Mouse (Mus musculus) heart, adult 9 months (tissue): ENCODE results near the gene A230050P20Rik.
"Not testable (repeated sequence)": the region's sequence is repeated elsewhere in the genome, so short reads cannot be mapped to it uniquely, and the experiment has no call there.

Source experiments
- DNase-seq, 2 experiments: peaks; one replicate each; pipeline ENCODE4 v3.0.0; 2022; ENCODE audit warnings: low spot score in 2 of 2

Gene A230050P20Rik

GRCm38 (mm10) chr9:20868448-20869001 lies at the start of gene A230050P20Rik:
Gene A230050P20Rik, plus strand, starts transcription at chr9:20868642.
- DNase-seq: peak in 1 of 2 experiments; percentile 52

- DNase-seq: no peak
These were observed 48.4 kb upstream of the A230050P20Rik start for GRCm38 (mm10) chr9:20820001-20820400.

- no peak for DNase-seq
These were observed 45.6 kb upstream of the A230050P20Rik start for GRCm38 (mm10) chr9:20822821-20823220.

GRCm38 (mm10) chr9:20825781-20826180 lies 42.7 kb upstream of the A230050P20Rik start:
- DNase-seq: no peak

- no peak for DNase-seq
These were observed 40.3 kb upstream of the A230050P20Rik start for GRCm38 (mm10) chr9:20828127-20828526.

GRCm38 (mm10) chr9:20830901-20831643 lies 37.4 kb upstream of the A230050P20Rik start:
- peak; percentile 91 to 96 for DNase-seq

GRCm38 (mm10) chr9:20834881-20835280 lies 33.6 kb upstream of the A230050P20Rik start:
- no peak for DNase-seq

- not testable (repeated sequence) for DNase-seq
These were observed 32.9 kb upstream of the A230050P20Rik start for GRCm38 (mm10) chr9:20835431-20835954.

- no peak for DNase-seq
These were observed 31.1 kb upstream of the A230050P20Rik start for GRCm38 (mm10) chr9:20837184-20837947.

GRCm38 (mm10) chr9:20838931-20839330 lies 29.5 kb upstream of the A230050P20Rik start:
- DNase-seq: no peak

- no peak for DNase-seq
These were observed 26.2 kb upstream of the A230050P20Rik start for GRCm38 (mm10) chr9:20842211-20842610.

- DNase-seq: peak in 1 of 2 experiments; percentile 17
These were observed 25.8 kb upstream of the A230050P20Rik start for GRCm38 (mm10) chr9:20842670-20843069.

- no peak for DNase-seq
These were observed 18.3 kb upstream of the A230050P20Rik start for GRCm38 (mm10) chr9:20850179-20850578.

- DNase-seq: no peak
These were observed 11.3 kb upstream of the A230050P20Rik start for GRCm38 (mm10) chr9:20857131-20857530.

GRCm38 (mm10) chr9:20859926-20860325 lies 8.5 kb upstream of the A230050P20Rik start:
- no peak for DNase-seq

- DNase-seq: no peak
These were observed 6.6 kb upstream of the A230050P20Rik start for GRCm38 (mm10) chr9:20861821-20862220.

- no peak for DNase-seq
These were observed 6.2 kb upstream of the A230050P20Rik start for GRCm38 (mm10) chr9:20862225-20862624.

GRCm38 (mm10) chr9:20866879-20867278 lies 1.6 kb upstream of the A230050P20Rik start:
- no peak for DNase-seq

GRCm38 (mm10) chr9:20869246-20869645 lies 804 bp downstream of the A230050P20Rik start:
- no peak for DNase-seq

GRCm38 (mm10) chr9:20870211-20871173 lies 2.0 kb downstream of the A230050P20Rik start:
- no peak for DNase-seq

- DNase-seq: no peak
These were observed 4.5 kb downstream of the A230050P20Rik start for GRCm38 (mm10) chr9:20872991-20873390.
